Mouse (Mus musculus): ENCODE measurements around the gene Gnb1l. TPM values are rescaled to one million over a fixed set of nuclear protein-coding genes. Genes with fewer than 3 reads are reported as not detected.
"Not testable (repeated sequence)": the region's sequence is repeated elsewhere in the genome, so short reads cannot be mapped to it uniquely, and the experiment has no call there.

Gnb1l gene
- polyA plus RNA-seq, 1 experiment from 2014 or later = 16.7 TPM

GRCm38 (mm10) chr16:18511741-18512140 is 13.2 kb downstream of the Gnb1l start:
- Histone ChIP-seq H3K36me3 (no peaks in the 10 kb centered on the region), H3K4me3 (no peak overlapping the region), H3K9me3 (no peaks in the 10 kb centered on the region), H3K4me1 (replicated peaks) (no peaks in the 10 kb centered on the region), H3K27me3 (no peaks in the 10 kb centered on the region), H3K4me2 (no peak overlapping the region), H3K9ac (no peak overlapping the region), H3K27ac (replicated peaks) (no peak overlapping the region)
- 90% methylated on average over 5 of the region's 5 CpGs for WGBS
- no peak for ATAC-seq (ENCODE audit: low FRiP score, low read depth)

- Histone ChIP-seq H3K9ac (no peak overlapping the region), H3K36me3 (no peaks in the 10 kb centered on the region), H3K9me3 (no peaks in the 10 kb centered on the region), H3K4me1 (replicated peaks) (no peaks in the 10 kb centered on the region), H3K4me3 (no peak overlapping the region), H3K27me3 (no peaks in the 10 kb centered on the region), H3K4me2 (no peak overlapping the region), H3K27ac (replicated peaks) (no peak overlapping the region)
- no peak for ATAC-seq (ENCODE audit: low FRiP score, low read depth)
- WGBS = 77% methylated on average over 6 of the region's 6 CpGs
Observed at GRCm38 (mm10) chr16:18513508-18513907, 15.0 kb downstream of the Gnb1l start.

- Histone ChIP-seq H3K9me3 (no peaks in the 10 kb centered on the region), H3K27me3 (no peaks in the 10 kb centered on the region), H3K4me1 (replicated peaks) (no peaks in the 10 kb centered on the region), H3K9ac (no peak overlapping the region), H3K27ac (replicated peaks) (no peak overlapping the region), H3K4me3 (no peak overlapping the region), H3K36me3 (no peaks in the 10 kb centered on the region), H3K4me2 (no peak overlapping the region)
- no peak for ATAC-seq (ENCODE audit: low FRiP score, low read depth)
Observed at GRCm38 (mm10) chr16:18518091-18518490, 19.6 kb downstream of the Gnb1l start.

- Histone ChIP-seq H3K4me1 (replicated peaks) (no peaks in the 10 kb centered on the region), H3K9ac (no peak overlapping the region), H3K36me3 (no peaks in the 10 kb centered on the region), H3K27me3 (no peaks in the 10 kb centered on the region), H3K4me3 (no peak overlapping the region), H3K27ac (replicated peaks) (no peak overlapping the region), H3K9me3 (no peaks in the 10 kb centered on the region), H3K4me2 (no peak overlapping the region)
- 89% methylated on average over 8 of the region's 8 CpGs for WGBS
- ATAC-seq (ENCODE audit: low FRiP score, low read depth) = no peak
Observed at GRCm38 (mm10) chr16:18523563-18524245, 25.2 kb downstream of the Gnb1l start.

GRCm38 (mm10) chr16:18528656-18529055 is 30.1 kb downstream of the Gnb1l start:
- Histone ChIP-seq H3K27me3 (no peaks in the 10 kb centered on the region), H3K27ac (replicated peaks) (no peak overlapping the region), H3K4me1 (replicated peaks) (no peaks in the 10 kb centered on the region), H3K9ac (no peak overlapping the region), H3K9me3 (no peaks in the 10 kb centered on the region), H3K36me3 (no peaks in the 10 kb centered on the region), H3K4me3 (no peak overlapping the region), H3K4me2 (no peak overlapping the region)
- 86% methylated on average over 5 of the region's 5 CpGs for WGBS
- ATAC-seq (ENCODE audit: low FRiP score, low read depth) = no peak

- not testable (repeated sequence) for H3K27me3 ChIP-seq; H3K4me1 ChIP-seq (replicated peaks); H3K36me3 ChIP-seq; H3K9me3 ChIP-seq; H3K4me3 ChIP-seq; H3K27ac ChIP-seq (replicated peaks); H3K9ac ChIP-seq; H3K4me2 ChIP-seq
- ATAC-seq (ENCODE audit: low FRiP score, low read depth) = peak; percentile 98
- 94% methylated on average over 7 of the region's 7 CpGs for WGBS
Observed at GRCm38 (mm10) chr16:18533061-18533460, 34.5 kb downstream of the Gnb1l start.

GRCm38 (mm10) chr16:18537407-18537990 is 39.0 kb downstream of the Gnb1l start:
- no peaks in the 10 kb centered on the region for H3K27me3 ChIP-seq
- H3K27ac ChIP-seq (replicated peaks) = no peak overlapping the region
- H3K9me3 ChIP-seq = no peaks in the 10 kb centered on the region
- no peak for ATAC-seq (ENCODE audit: low FRiP score, low read depth)
- no peak overlapping the region for H3K4me3 ChIP-seq
- 82% methylated on average over 3 of the region's 3 CpGs for WGBS
- no peaks in the 10 kb centered on the region for H3K4me1 ChIP-seq (replicated peaks)
- no peaks in the 10 kb centered on the region for H3K36me3 ChIP-seq
- H3K9ac ChIP-seq = no peak overlapping the region
- H3K4me2 ChIP-seq = no peak overlapping the region

- no peaks in the 10 kb centered on the region for H3K27me3 ChIP-seq
- H3K9ac ChIP-seq = no peak overlapping the region
- 77% methylated on average over 6 of the region's 6 CpGs for WGBS
- no peak overlapping the region for H3K27ac ChIP-seq (replicated peaks)
- H3K4me3 ChIP-seq = no peak overlapping the region
- H3K4me2 ChIP-seq = no peak overlapping the region
- peaks cover 12% of the 10 kb centered on the region for H3K4me1 ChIP-seq (replicated peaks)
- H3K36me3 ChIP-seq = no peaks in the 10 kb centered on the region
- no peaks in the 10 kb centered on the region for H3K9me3 ChIP-seq
- ATAC-seq (ENCODE audit: low FRiP score, low read depth) = no peak
Observed at GRCm38 (mm10) chr16:18539281-18539680, 40.8 kb downstream of the Gnb1l start.

GRCm38 (mm10) chr16:18543151-18543829 is 44.8 kb downstream of the Gnb1l start:
- Histone ChIP-seq H3K36me3 (no peaks in the 10 kb centered on the region), H3K9ac (no peak overlapping the region), H3K4me3 (no peak overlapping the region), H3K4me2 (no peak overlapping the region), H3K27ac (replicated peaks) (no peak overlapping the region), H3K4me1 (replicated peaks) (peaks cover 12% of the 10 kb centered on the region), H3K9me3 (no peaks in the 10 kb centered on the region), H3K27me3 (no peaks in the 10 kb centered on the region)
- 32% methylated on average over 8 of the region's 8 CpGs for WGBS
- peak; percentile 35; the same call in 1 of the 2 replicates for ATAC-seq (ENCODE audit: low FRiP score, low read depth)

- H3K4me2 ChIP-seq = no peak overlapping the region
- H3K9ac ChIP-seq = no peak overlapping the region
- ATAC-seq (ENCODE audit: low FRiP score, low read depth) = no peak
- WGBS = 51% methylated on average over 5 of the region's 5 CpGs
- no peak overlapping the region for H3K27ac ChIP-seq (replicated peaks)
- no peaks in the 10 kb centered on the region for H3K9me3 ChIP-seq
- H3K4me1 ChIP-seq (replicated peaks) = peaks cover 17% of the 10 kb centered on the region
- H3K36me3 ChIP-seq = no peaks in the 10 kb centered on the region
- no peak overlapping the region for H3K4me3 ChIP-seq
- no peaks in the 10 kb centered on the region for H3K27me3 ChIP-seq
Observed at GRCm38 (mm10) chr16:18547891-18548290, 49.4 kb downstream of the Gnb1l start.

- WGBS = 20% methylated on average over 9 of the region's 9 CpGs
- no peak overlapping the region for H3K4me3 ChIP-seq
- no peaks in the 10 kb centered on the region for H3K36me3 ChIP-seq
- no peak overlapping the region for H3K27ac ChIP-seq (replicated peaks)
- peaks cover 8% of the 10 kb centered on the region; the same call in 1 of the 2 replicates for H3K4me1 ChIP-seq (replicated peaks)
- no peak overlapping the region for H3K4me2 ChIP-seq
- no peak for ATAC-seq (ENCODE audit: low FRiP score, low read depth)
- no peaks in the 10 kb centered on the region for H3K9me3 ChIP-seq
- no peak overlapping the region for H3K9ac ChIP-seq
- no peaks in the 10 kb centered on the region for H3K27me3 ChIP-seq
Observed at GRCm38 (mm10) chr16:18551604-18552003, 53.1 kb downstream of the Gnb1l start.

- H3K9ac ChIP-seq = no peak overlapping the region
- ATAC-seq (ENCODE audit: low FRiP score, low read depth) = no peak; the same call in 1 of the 2 replicates
- peaks cover 8% of the 10 kb centered on the region; the same call in 1 of the 2 replicates for H3K4me1 ChIP-seq (replicated peaks)
- no peak overlapping the region for H3K27ac ChIP-seq (replicated peaks)
- no peak overlapping the region for H3K4me2 ChIP-seq
- H3K27me3 ChIP-seq = no peaks in the 10 kb centered on the region
- WGBS = 49% methylated on average over 11 of the region's 11 CpGs
- no peak overlapping the region for H3K4me3 ChIP-seq
- no peaks in the 10 kb centered on the region for H3K36me3 ChIP-seq
- no peaks in the 10 kb centered on the region for H3K9me3 ChIP-seq
Observed at GRCm38 (mm10) chr16:18552106-18552710, 53.7 kb downstream of the Gnb1l start.

Data from hindbrain, embryonic 15.5 days (tissue).